Mouse (Mus musculus) liver (tissue): ENCODE data around the gene St7.

ENCODE experiments used
- DNase-seq: peaks from one replicate; pipeline ENCODE4 v3.0.0-alpha.2; 2020; ENCODE audit warnings: mixed read lengths

St7 gene

GRCm38 (mm10) chr6:17828382-17828781 lies 135.6 kb downstream of the St7 start:
- DNase-seq, result no peak

GRCm38 (mm10) chr6:17829981-17830380 lies 137.2 kb downstream of the St7 start:
- no peak for DNase-seq

GRCm38 (mm10) chr6:17834493-17834892 lies 141.8 kb downstream of the St7 start:
- DNase-seq, result peak; percentile 81

DNA sequence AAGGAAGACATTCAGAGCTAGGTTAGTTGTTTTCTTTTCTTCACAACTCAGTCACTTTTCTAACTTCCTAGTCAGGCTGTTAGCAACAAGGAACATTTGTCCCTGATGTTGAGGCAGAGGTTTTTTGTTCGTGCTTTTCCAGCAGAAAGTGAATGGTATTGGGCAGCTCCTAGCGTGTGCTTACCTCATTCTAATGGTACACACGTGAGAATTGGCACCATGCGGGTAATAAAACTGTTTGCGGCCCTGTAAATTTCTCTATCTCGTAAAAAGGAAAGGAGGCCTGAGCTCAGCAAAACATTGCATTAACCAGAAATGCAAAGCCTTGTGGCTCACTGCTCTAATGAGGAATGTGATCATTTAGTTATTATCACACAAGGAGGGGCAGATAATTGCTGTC lies 143.0 kb downstream of the St7 start:
- DNase-seq, result no peak

DNA sequence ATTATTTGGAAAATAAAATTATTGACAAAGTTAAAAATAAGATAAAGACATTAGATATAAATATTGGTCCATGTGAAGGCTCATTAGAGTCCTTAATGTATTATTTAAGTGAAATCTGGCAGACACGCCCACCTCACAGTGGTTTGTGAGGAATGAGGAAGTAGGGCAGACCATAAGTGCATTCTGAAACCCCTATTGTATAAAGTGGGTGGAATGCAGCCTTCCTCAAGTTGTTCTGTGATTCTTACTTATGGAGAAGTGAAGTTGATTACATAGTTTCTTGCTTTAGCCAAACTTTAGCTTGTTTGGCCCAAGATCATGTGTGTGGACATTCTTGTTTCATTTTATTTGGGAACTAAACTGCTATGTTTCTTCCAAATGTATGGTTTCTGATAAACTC lies 144.9 kb downstream of the St7 start:
- no peak for DNase-seq

DNA sequence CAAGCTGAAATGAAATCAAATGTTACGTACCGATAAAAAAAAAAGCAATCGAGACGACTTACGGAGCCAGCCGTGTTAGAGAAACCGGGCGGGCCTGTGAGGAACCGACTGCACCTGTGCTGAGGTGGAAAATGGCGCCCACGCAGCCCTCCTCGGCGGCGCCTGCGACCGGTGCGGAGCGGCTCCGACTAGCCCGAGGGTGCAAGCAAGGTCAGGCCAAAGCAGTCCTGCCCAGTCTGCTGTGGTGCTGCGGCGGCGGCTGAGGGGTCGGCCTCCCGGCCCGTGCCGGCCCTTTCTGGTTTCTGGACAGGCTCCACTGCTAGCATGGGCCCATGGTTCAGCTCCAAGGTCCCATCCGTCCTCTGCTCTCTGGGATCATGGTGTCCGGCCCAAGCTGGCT lies 147.7 kb downstream of the St7 start:
- no peak for DNase-seq

DNA sequence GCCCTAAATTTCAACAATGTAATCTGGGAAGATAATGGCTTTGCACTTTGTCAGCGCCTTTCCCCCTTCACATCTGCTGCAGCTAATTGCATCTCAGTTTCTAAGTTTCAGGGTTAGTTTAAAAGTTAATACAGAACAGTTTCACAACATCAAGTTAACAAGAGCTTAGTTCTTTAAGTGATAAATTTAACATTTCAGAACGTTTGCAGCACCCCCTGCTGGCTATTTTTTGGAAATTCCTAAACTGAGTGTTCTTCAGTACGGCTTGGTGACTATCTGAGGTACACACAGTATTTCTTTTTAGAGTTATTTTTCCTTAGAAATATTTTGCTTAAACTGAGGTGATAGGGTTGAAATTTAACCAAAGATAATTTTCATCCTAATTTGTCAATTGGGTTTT lies 150.0 kb downstream of the St7 start:
- DNase-seq, result peak; percentile 44

- no peak for DNase-seq
Observed at GRCm38 (mm10) chr6:17851316-17851715, 158.6 kb downstream of the St7 start.

GRCm38 (mm10) chr6:17853587-17854274 lies 161.0 kb downstream of the St7 start:
- DNase-seq, result no peak

DNA sequence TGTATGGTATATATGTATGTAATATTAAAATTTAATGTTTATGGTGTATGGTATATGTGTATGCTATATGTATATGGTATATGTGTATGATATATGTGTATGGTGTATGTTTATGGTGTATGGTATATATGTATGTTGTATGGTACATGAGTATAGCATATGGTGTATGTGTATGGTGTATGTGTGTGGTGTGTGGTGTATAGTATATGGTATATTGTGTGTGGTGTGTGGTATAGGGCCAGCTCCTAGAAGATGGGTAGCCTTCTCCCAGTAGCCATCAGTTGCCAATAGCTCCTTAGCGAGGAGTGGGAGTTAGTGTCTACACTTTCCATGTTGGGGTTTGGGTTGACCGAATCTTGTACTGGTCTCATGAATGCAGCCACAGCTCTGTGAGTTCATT lies 162.9 kb downstream of the St7 start:
- DNase-seq, result no peak

DNA sequence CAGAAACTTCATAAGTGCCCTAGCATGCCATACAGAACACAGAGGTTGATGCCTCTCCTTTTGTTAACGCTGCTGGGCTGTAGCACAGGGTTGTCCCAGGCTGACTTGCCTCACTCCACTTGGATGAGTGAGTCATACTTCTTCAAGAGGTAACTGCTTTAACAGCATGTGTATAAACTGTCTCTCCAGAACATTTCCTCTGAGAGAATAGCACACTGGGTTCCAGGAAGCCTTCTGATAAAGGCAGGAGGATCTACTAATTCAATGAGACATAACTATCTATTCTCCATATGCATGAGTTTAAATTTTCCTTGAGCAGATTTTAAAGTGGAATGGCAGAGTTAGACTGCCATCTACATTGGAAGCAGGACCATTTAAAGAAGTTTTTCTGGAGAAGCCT lies 166.8 kb downstream of the St7 start:
- no peak for DNase-seq

GRCm38 (mm10) chr6:17860463-17860862 lies 167.7 kb downstream of the St7 start:
- DNase-seq, result no peak

DNA sequence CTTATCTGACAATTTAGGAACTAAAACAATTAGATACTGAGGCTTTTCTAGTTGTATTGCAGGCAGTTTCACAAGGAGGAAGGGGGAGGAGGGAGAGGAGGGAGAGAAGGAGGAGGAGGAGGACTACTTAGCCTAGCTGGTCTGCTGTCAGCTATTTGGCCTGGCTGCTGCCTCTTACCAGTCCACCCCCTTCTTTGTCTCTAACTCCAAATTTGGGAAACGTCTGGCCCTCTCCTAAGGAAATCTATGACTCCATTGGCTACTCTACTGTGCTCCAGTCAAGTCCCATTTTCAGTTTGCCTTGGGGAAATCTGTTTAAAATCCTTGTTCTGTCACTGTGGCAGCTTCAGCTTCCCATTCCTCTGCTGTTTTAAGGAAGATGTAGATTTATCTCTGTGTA lies 175.1 kb downstream of the St7 start:
- no peak for DNase-seq

DNA sequence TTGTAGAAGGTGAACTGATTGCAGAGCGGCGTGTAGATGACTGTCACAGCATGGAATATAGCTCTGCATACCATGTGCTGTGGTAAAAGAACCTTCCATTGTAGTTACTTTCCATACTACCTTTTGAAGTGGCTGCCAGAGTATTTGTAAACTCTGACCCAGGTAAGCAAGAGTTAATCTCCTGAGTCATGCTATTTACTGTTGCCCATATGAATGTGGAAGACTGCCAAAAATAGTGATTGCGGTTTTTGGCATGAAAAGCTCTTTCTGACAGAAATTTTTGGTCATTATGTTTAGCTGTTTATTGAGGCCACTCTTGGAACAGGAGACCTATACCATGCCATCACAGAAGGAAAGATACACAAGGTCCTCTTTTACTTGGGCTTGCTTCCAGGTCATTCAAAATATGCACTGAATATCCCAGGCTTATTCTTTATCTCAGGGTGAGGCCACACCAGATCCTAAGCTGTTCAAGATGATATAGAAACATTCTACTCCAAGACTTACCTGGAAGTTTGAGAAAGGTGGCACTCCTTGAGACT lies 179.2 kb downstream of the St7 start:
- no peak for DNase-seq

DNA sequence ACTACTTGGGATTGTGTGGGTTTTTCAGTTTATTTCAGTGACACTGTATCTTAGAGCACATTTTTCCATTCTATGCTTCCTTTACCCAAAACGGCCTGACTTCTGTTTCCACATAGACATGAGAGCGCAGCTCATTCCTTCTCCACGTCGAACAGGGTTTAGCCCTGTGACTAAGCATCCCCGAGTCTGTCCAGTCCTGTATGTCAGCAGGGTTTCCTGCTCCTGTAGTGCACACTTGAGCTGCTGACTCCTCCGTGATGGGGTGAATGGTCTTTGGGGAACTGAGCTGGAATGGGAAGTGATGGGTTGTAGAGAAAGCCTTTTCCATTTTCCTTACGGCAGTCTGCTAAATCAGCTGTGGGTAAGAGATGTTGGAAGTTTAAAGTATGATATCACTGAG lies 182.9 kb downstream of the St7 start:
- no peak for DNase-seq

GRCm38 (mm10) chr6:17876023-17876613 lies 183.4 kb downstream of the St7 start:
- no peak for DNase-seq

DNA sequence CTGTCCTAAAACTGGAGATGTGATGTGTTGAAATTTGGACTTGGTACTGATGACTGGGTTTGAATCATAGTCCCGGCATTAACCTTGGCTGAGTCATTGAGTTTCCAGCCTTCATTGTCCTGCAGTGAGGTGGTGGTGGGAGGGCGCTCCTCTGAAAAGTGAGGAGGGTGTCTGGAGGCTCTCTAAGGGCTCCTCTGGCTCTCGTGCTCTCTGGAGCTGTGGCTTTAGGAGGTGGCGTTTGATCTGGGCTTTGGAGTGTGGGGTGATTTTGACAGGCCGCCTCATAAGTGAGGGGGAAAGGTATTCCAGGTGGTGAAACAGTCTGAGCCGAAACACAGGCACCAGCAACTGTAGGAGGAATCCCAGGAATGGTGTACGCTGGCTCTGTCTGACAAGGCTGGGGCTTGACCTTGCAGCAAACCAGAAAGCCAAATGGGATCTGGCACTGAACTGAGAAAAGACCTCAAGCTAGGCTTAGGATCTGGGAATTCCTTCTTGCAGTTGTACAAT lies 184.0 kb downstream of the St7 start:
- DNase-seq, result no peak

DNA sequence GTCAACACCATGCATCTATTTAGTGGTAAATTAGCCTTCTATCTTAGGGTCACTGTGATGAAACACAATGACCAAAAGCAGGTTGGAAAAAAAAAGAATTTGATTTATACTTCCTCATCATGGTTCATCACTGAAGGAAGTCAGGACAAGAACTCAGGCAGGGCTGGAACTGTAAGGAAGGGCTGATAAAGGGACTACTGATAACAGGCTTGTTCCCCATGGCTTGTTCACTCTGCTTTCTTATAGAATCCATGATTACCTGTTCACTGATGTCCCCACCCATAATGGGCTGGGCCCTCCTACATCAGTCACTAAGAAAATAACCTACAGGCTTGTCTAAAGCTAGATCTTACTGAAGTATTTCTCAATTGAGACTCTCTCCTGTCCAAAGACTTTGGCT lies 190.2 kb downstream of the St7 start:
- DNase-seq, result no peak

- no peak for DNase-seq
Observed at GRCm38 (mm10) chr6:17887765-17888164, 195.0 kb downstream of the St7 start.

GRCm38 (mm10) chr6:17895562-17895961 lies 202.8 kb downstream of the St7 start:
- no peak for DNase-seq

- DNase-seq, result no peak
Observed at GRCm38 (mm10) chr6:17898539-17898938, 205.8 kb downstream of the St7 start.

DNA sequence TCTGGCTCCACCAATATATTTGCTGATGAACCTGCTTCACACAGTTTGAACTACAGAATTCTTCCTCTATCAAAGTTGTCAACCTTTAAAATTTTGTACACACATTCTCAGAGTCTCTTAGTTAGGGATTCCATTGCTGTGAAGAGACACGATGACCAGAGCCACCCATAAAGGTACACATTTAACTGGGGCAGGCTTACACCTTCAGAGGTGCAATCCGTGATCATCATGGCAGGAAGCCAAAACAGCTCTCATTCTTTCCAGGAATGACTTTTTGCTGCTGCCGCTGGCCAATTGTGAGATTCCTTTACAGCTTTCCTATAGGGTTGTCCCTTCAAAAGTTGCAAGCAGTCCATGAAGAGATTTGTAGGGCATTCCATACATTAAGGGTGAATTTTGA lies 210.6 kb downstream of the St7 start:
- DNase-seq, result no peak

DNA sequence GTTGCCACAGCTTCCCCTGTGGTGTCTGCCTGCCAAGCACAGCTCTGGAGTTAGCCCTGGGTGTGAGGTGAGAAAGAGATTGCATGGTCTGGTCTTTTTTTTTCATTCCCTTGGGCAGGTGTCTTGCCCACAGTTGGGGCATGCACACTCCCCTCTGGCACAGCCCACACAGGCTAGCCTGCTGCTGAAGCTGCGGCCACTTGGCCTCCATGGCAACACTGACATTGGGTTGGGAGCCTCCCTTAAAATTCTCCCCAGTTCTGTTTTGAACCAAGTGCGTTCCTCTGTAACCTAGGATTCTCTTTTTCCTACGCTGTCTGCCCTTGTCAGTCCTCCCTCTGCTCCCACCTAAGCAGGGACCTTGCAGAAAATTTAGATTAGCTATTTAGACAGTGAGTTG lies 213.0 kb downstream of the St7 start:
- no peak for DNase-seq

DNA sequence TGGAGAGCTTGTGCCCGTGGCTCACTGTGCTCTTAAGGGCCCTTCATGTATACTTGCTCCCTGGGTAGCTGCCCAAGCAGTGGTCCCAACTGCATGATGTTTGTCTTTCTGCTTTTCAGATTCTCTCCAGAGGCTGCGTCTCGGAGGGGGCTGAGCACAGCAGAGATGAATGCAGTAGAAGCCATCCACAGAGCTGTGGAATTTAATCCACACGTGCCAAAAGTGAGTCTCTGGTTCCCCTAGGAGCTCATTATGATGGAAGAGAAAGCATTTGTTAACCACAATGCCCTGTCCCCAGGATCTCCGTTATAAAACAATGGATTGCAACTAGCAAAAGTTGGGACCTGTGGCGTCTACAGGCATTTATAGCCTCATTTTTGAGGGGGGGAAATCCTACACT lies 213.6 kb downstream of the St7 start:
- DNase-seq, result no peak

GRCm38 (mm10) chr6:17912312-17912711 lies 219.6 kb downstream of the St7 start:
- no peak for DNase-seq
